Mouse (Mus musculus) liver, postnatal 0 days (tissue): ENCODE data around the gene Tmtc1. TPM values are rescaled to one million over a fixed set of nuclear protein-coding genes. Genes with fewer than 3 reads are reported as not detected.

Experiments
- ATAC-seq: fragments of 200-750 bp; cut with Nextera tagmentation; 2 replicates; pipeline ENCODE4 v1.8.0; 2017; ENCODE audit warnings: mild to moderate bottlenecking, moderate library complexity
- DNase-seq: peaks from one replicate; pipeline ENCODE4 v3.0.0-alpha.2; 2016
- H3K27ac ChIP-seq: fragments of 300-500 bp; sonication (generic); 2 replicates; pipeline ENCODE4 v1.5.1; 2014; ENCODE audit warnings: antibody characterized with exemption, moderate library complexity, mild to moderate bottlenecking, low read depth
- H3K27me3 ChIP-seq: fragments of 300-500 bp; sonication (generic); 2 replicates; pipeline ENCODE4 v1.6.1; 2014; ENCODE audit warnings: low read length, control low read depth, mixed read lengths; ENCODE audit not compliant: insufficient read depth
- H3K36me3 ChIP-seq: fragments of 300-500 bp; sonication (generic); replicated peaks from 2 replicates; pipeline ENCODE4 v1.6.1; 2014; ENCODE audit warnings: mild to moderate bottlenecking, control low read depth, low read length, moderate library complexity, mixed read lengths; ENCODE audit not compliant: insufficient read depth
- H3K4me1 ChIP-seq: fragments of 300-500 bp; sonication (generic); 2 replicates; pipeline ENCODE4 v1.6.1; 2014; ENCODE audit warnings: antibody characterized with exemption, mild to moderate bottlenecking, control low read depth; ENCODE audit not compliant: insufficient read depth
- H3K4me2 ChIP-seq: fragments of 300-500 bp; sonication (generic); 2 replicates; pipeline ENCODE4 v1.6.1; 2014; ENCODE audit warnings: low read depth, mild to moderate bottlenecking, low read length, moderate library complexity, mixed read lengths
- H3K4me3 ChIP-seq: fragments of 300-500 bp; sonication (generic); 2 replicates; pipeline ENCODE4 v1.5.1; 2014; ENCODE audit warnings: low read depth, low read length
- H3K9ac ChIP-seq: fragments of 300-500 bp; sonication (generic); replicated peaks from 2 replicates; pipeline ENCODE4 v1.6.1; 2014; ENCODE audit warnings: mild to moderate bottlenecking, moderate library complexity
- H3K9me3 ChIP-seq: fragments of 300-500 bp; sonication (generic); 2 replicates; pipeline ENCODE4 v1.6.1; 2016; ENCODE audit warnings: mild to moderate bottlenecking, control low read depth, low read length, mixed read lengths
- CTCF ChIP-seq: sonication (generic); IDR thresholded peaks from 2 replicates; pipeline ENCODE4 v1.5.1; 2016; ENCODE audit warnings: antibody characterized with exemption, low read depth
- EP300 ChIP-seq: IDR thresholded peaks from 2 replicates; pipeline ENCODE4 v1.6.1; 2016; ENCODE audit warnings: antibody characterized with exemption, low read depth, mild to moderate bottlenecking
- whole genome bisulfite sequencing: fragments of 180-500 bp; shearing (Covaris S2); extraction: QIAGEN DNeasy Blood & Tissue Kit; methylation state at CpG from one replicate; pipeline ENCODE4 v1.1.7; 2014; ENCODE audit not compliant: insufficient replicate concordance; 5-methylcytosine and 5-hydroxymethylcytosine counted together
- polyA plus RNA-seq: library from polyadenylated mRNA; unstranded; fragments of >200 nt; fragmentation: Nextera tagmentation; extraction: Ambion mirVana; gene quantifications from 2 replicates; pipeline ENCODE4 v1.2.1, GENCODE M21; 2015

Tmtc1 gene
- polyA plus RNA-seq, 1 experiment from 2014 or later: 0.12 TPM

DNA sequence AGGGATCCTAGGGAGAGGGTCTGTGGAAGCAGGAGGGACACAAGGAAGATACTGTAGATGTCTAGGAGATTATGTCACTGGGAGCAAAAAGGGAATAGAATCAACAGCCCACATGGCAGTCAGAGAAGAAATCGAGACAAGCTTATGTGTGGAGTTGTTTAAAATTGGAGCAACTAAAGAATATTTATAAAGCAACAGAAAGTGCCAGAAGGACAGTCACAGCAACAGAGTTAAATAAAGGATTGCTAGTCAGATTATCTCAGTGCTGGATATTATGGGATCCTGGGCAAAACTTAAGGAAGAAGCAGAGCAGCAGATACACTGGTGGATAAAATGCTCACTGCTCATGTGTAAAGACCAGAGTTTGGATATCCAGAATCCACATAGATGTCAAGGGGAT is 167.8 kb downstream of the Tmtc1 start:
- Histone ChIP-seq H3K9me3 (no peaks in the 10 kb centered on the region), H3K9ac (no peak overlapping the region), H3K4me3 (no peak overlapping the region), H3K27ac (no peak overlapping the region), H3K4me1 (no peaks in the 10 kb centered on the region), H3K36me3 (no peaks in the 10 kb centered on the region), H3K4me2 (no peak overlapping the region), H3K27me3 (no peaks in the 10 kb centered on the region)
- DNase-seq (no peak), ATAC-seq (no peak)
- no peak for TF ChIP-seq EP300
- TF ChIP-seq CTCF: no peak
- 71% methylated on average over 1 of the region's 1 CpGs for WGBS

DNA sequence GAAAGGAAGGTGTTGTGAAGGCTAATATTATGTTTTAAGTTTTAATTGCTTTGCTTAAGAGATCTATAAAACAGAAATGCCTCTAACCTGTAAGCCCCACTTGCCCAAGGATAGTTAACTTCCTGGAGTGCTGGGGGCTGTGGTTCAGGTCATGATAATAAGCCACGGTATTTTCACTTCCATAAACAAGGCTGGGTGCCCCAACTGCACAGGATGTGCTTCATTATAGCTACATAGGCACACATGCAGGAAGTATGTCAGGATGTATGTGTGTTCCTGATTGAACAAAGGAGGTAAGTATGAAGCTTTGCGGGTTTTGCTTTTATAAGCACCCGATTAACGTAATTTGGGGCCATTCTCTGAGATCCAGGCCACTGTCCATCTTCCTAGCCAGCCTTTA is 169.1 kb downstream of the Tmtc1 start:
- Histone ChIP-seq H3K4me3 (no peak overlapping the region), H3K9me3 (no peaks in the 10 kb centered on the region), H3K4me2 (no peak overlapping the region), H3K36me3 (no peaks in the 10 kb centered on the region), H3K27me3 (no peaks in the 10 kb centered on the region), H3K4me1 (no peaks in the 10 kb centered on the region), H3K9ac (no peak overlapping the region), H3K27ac (no peak overlapping the region)
- no peak for TF ChIP-seq EP300
- no peak for TF ChIP-seq CTCF
- no peak for DNase-seq
- WGBS: 46% methylated on average over 4 of the region's 4 CpGs
- ATAC-seq: no peak

DNA sequence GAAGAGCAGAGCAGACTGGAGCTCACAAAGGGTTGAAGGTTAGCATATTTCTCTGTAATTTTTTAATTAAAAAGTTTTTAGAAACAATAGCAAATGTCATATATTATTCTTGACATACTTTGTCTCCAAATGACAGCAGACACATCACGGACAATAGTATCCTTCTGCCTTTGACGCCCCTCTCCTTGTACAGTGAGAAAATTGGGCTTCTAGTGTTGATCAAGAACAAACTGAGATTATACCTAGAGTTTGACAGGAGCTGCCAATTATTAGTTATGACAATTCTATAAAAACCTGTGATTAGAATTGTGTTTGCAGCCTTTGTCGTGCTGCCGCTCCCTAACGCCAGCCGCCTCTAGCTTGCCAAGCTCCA is 183.5 kb downstream of the Tmtc1 start:
- DNase-seq (no peak), ATAC-seq (no peak)
- no peak overlapping the region for H3K27ac ChIP-seq
- no peak overlapping the region for H3K4me3 ChIP-seq
- no peak overlapping the region for H3K9ac ChIP-seq
- WGBS: 86% methylated on average over 6 of the region's 6 CpGs
- H3K9me3 ChIP-seq: no peaks in the 10 kb centered on the region
- peaks cover 4% of the 10 kb centered on the region; the same call in 1 of the 2 replicates for H3K4me1 ChIP-seq
- no peaks in the 10 kb centered on the region for H3K27me3 ChIP-seq
- H3K4me2 ChIP-seq: no peak overlapping the region
- TF ChIP-seq EP300: no peak
- TF ChIP-seq CTCF: no peak
- H3K36me3 ChIP-seq: no peaks in the 10 kb centered on the region

DNA sequence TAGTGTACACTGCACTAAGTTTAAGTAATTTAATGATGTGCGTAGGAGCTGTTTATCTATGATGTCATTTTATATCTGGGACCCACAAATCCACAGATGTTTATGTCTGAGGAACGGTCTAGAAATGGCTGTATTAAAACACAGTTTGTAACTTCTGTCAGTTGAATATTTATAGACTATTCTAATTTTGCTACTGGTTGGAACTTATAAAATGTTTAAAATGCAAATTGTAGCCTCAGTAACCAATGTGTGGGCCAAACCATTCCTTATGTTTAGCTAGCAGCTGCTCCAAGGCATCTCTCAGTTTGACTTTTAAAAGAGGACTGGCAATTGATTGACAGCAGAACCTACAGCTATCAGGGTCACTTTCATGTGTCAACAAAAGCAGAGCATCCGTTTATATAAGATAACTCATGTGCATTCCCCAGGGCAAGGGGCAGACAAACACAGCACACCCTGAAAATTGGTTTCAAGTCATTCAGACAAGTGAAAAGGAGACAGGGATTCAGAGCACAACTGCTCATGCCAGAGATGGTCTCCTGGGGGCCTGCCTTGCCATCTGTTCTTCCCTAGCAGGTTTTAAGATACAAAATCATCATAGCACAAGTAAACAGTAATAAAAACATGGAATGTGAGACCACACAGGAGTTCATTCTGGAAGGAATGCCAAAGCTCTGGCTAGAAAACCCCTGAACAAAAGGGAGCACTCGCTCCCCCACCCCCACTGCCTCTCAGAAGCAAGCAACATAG is 184.0 kb downstream of the Tmtc1 start:
- Histone ChIP-seq H3K27ac (no peak overlapping the region), H3K9ac (no peak overlapping the region), H3K4me1 (peaks cover 4% of the 10 kb centered on the region; the same call in 1 of the 2 replicates), H3K4me2 (no peak overlapping the region), H3K27me3 (no peaks in the 10 kb centered on the region), H3K4me3 (no peak overlapping the region), H3K9me3 (no peaks in the 10 kb centered on the region), H3K36me3 (no peaks in the 10 kb centered on the region)
- WGBS: 51% methylated on average over 4 of the region's 4 CpGs
- no peak for DNase-seq
- no peak for ATAC-seq
- no peak for TF ChIP-seq CTCF
- TF ChIP-seq EP300: no peak

DNA sequence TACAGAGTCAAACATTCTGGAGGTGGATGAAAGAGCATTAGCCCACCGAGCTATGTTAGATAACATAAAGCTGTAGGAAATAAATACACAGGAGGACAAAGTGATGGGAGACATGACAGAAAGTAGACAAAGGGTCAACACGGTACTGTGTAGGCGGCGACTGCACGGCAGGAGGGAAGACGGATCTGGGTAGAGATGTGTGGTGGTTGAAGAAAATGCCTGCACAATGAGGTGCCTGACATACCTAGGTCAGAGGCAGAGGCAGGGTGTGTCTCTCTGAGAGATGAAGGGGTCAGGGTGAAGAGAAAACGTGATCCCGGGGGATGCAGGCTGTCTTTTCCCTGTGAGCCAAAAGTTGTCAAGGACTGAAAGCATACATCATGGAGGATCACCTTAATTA is 185.1 kb downstream of the Tmtc1 start:
- DNase-seq: no peak
- no peak overlapping the region for H3K9ac ChIP-seq
- H3K27me3 ChIP-seq: no peaks in the 10 kb centered on the region
- peaks cover 4% of the 10 kb centered on the region for H3K4me1 ChIP-seq
- TF ChIP-seq EP300 (no peak), CTCF (no peak)
- no peaks in the 10 kb centered on the region for H3K9me3 ChIP-seq
- no peaks in the 10 kb centered on the region for H3K36me3 ChIP-seq
- no peak overlapping the region for H3K27ac ChIP-seq
- 75% methylated on average over 8 of the region's 8 CpGs for WGBS
- H3K4me2 ChIP-seq: no peak overlapping the region
- ATAC-seq: no peak
- H3K4me3 ChIP-seq: no peak overlapping the region

DNA sequence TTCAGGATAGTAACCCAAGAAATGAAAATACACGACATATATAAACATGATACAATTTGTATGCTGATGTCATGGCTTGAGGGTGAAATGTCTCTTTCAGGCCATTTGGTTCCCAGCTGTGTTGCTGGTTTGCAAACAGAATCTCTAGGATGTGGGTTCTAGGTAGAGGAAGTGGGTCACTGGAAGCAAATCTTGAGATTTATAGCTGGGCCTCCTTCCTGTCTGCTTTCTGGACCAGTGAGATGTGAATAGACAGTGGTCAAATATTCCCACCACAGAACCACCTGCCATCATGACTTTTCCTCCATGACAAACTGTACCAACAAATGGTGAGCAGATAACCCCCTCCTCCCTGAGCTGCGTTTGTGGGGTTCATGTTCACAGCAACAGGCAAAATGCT is 186.4 kb downstream of the Tmtc1 start:
- H3K27me3 ChIP-seq: no peaks in the 10 kb centered on the region
- peaks cover 6% of the 10 kb centered on the region for H3K4me1 ChIP-seq
- ATAC-seq (no peak), DNase-seq (no peak)
- H3K4me2 ChIP-seq: no peak overlapping the region
- no peaks in the 10 kb centered on the region for H3K9me3 ChIP-seq
- no peak for TF ChIP-seq CTCF
- TF ChIP-seq EP300: no peak
- H3K36me3 ChIP-seq: no peaks in the 10 kb centered on the region
- no peak overlapping the region for H3K9ac ChIP-seq
- no peak overlapping the region for H3K27ac ChIP-seq
- no peak overlapping the region for H3K4me3 ChIP-seq
- WGBS: 43% methylated on average over 2 of the region's 2 CpGs
